Mouse (Mus musculus): ENCODE data around the gene Foxd4.
"Not testable (repeated sequence)": the region's sequence is repeated elsewhere in the genome, so short reads cannot be mapped to it uniquely, and the experiment has no call there.

The Foxd4 gene

GRCm38 (mm10) chr19:24875129-24875870 lies 25.7 kb downstream of the Foxd4 start, which contains the start of gene Gm10053:
TSS of gene Gm10053 (plus strand) at chr19:24875686.
- not testable (repeated sequence) for DNase-seq (ENCODE audit: low spot score in 2 of 2)

- no peak for DNase-seq (ENCODE audit: low spot score in 2 of 2)
These were observed 27.1 kb downstream of the Foxd4 start for GRCm38 (mm10) chr19:24873873-24874272.

- peak in 1 of 2 experiments; percentile 68 for DNase-seq (ENCODE audit: low spot score in 2 of 2)
These were observed 29.9 kb downstream of the Foxd4 start for GRCm38 (mm10) chr19:24871037-24871635.

GRCm38 (mm10) chr19:24865436-24865835 lies 35.6 kb downstream of the Foxd4 start:
- no peak for DNase-seq (ENCODE audit: low spot score in 2 of 2)

GRCm38 (mm10) chr19:24861612-24862451 lies 39.2 kb downstream of the Foxd4 start, which contains the start of gene Pgm5:
TSS of gene Pgm5 (minus strand) at chr19:24861855.
- no peak for DNase-seq (ENCODE audit: low spot score in 2 of 2)

GRCm38 (mm10) chr19:24861276-24861611 lies 39.8 kb downstream of the Foxd4 start:
- DNase-seq (ENCODE audit: low spot score in 2 of 2) = no peak

GRCm38 (mm10) chr19:24851456-24852315 lies 49.3 kb downstream of the Foxd4 start:
- DNase-seq (ENCODE audit: low spot score in 2 of 2) = no peak

Measured in frontal cortex, postnatal 14 days (tissue).